Mouse (Mus musculus): ENCODE data around the gene Hsd17b11.

DNA sequence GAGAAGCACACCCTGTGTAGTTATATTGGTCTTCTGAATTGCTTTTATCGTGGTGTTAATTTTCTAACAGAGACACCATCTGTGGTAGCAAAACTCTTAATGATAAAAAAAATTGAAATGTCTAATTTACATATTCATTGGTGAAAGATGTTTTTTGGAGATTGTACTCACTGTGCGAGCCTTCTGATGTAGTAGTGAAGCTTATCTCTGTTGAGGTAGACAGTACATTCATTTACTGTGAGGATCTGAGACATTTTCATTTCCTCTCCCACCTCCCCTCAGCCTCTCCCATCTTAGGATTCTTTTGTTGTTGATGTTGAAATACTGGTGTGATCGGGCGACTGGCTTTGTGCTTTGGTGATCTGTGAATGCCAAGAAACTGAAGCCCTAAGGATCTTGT, 49.3 kb upstream of the Hsd17b11 start:
- TF ChIP-seq CTCF (IDR thresholded peaks at IDR 0.05; ENCODE audit: low read depth) (no peak), EP300 (IDR thresholded peaks at IDR 0.05; ENCODE audit: low read depth) (no peak)

Measured in heart, postnatal 0 days (tissue).